Mouse (Mus musculus): Measurements from ENCODE around the gene Usp22. TPM values are rescaled to one million over a fixed set of nuclear protein-coding genes. Genes with fewer than 3 reads are reported as not detected.
A peak's percentile ranks its signal among the peaks of the same experiment; 100 is the strongest.

Usp22 gene
- total and polyA plus RNA-seq, 3 experiments = 48.1 to 65.3 (median 54.7) TPM

DNA sequence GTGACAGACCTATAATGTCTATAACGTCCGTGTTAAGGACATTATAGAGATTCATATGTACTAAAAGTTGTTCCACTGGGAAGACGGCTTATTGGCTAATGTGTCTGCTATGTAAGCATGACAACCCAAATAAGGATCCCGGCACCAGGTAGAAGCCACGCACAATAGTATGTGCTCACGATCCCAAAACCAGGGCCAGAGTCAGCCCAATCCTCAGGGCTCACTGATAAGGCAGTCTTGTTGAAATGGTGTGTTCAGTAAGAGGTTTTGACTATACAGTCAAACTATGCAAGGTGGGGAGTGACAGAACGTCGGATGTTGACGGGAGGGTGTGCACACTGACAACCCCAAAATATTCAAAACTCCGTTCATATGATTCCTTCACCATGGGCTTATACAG is 10.0 kb downstream of the Usp22 start:
- peaks cover 12 to 24% of the 10 kb centered on the region in 2 experiments for H3K4me1 ChIP-seq (ENCODE audit: control insufficient read depth in 1 of 2, insufficient read depth in 2 of 2)
- H3K9ac ChIP-seq (ENCODE audit: insufficient read depth, low read depth) = no peak overlapping the region
- in situ Hi-C loops (cut with MboI; ENCODE audit: low pct_ligation_motif_present, low pct_unique_long_range_greater_than_20kb, low sequenced_read_pairs) (no loop called here), dilution Hi-C loops (cut with MboI; ENCODE audit: extremely low pct_ligation_motif_present, extremely low pct_unique_long_range_greater_than_20kb, low sequenced_read_pairs) (no loop called here)
- peaks cover 75 to 94% of the 10 kb centered on the region in 2 experiments for H3K36me3 ChIP-seq (replicated peaks in 1 of 2; ENCODE audit: control insufficient read depth in 1 of 2, insufficient read depth in 1 of 2, low read length in 1 of 2)
- no peaks in the 10 kb centered on the region for H3K27me3 ChIP-seq (replicated peaks)
- H3K4me3 ChIP-seq (replicated peaks in 1 of 3; ENCODE audit: low read depth in 2 of 3, low read length in 2 of 3, poor library complexity in 1 of 3) = no peak overlapping the region
- TF ChIP-seq HCFC1 (IDR thresholded peaks at IDR 0.05; ENCODE audit: low read depth, low read length) (no peak), CTCF (conservative IDR thresholded peaks at IDR 0.05 in 1 of 2, IDR thresholded peaks at IDR 0.05 in 1 of 2; ENCODE audit: low read depth in 2 of 2, low read length in 2 of 2) (no peak), BHLHE40 (IDR thresholded peaks at IDR 0.05; ENCODE audit: low read depth, low read length) (no peak), USF2 (conservative IDR thresholded peaks at IDR 0.05; ENCODE audit: low read depth, low read length) (no peak), GABPA (IDR thresholded peaks at IDR 0.05; ENCODE audit: insufficient replicate concordance, low read depth, low read length) (no peak), UBTF (IDR thresholded peaks at IDR 0.05; ENCODE audit: low read depth, low read length) (no peak), ELF1 (IDR thresholded peaks at IDR 0.05; ENCODE audit: low read depth, low read length) (no peak)
- no peak for DNase-seq (ENCODE audit: extremely low read depth)
- no peaks in the 10 kb centered on the region for H3K9me3 ChIP-seq (replicated peaks; ENCODE audit: low read length)
- no peak overlapping the region for H3K4me2 ChIP-seq (ENCODE audit: insufficient read depth, low read depth, poor library complexity, severe bottlenecking)
- peaks cover 19% of the 10 kb centered on the region for H3K79me2 ChIP-seq (replicated peaks; ENCODE audit: control insufficient read depth, extremely low read depth, insufficient read depth, poor library complexity, severe bottlenecking)
- no peak overlapping the region for H3K27ac ChIP-seq (ENCODE audit: insufficient read depth, low read depth)

DNA sequence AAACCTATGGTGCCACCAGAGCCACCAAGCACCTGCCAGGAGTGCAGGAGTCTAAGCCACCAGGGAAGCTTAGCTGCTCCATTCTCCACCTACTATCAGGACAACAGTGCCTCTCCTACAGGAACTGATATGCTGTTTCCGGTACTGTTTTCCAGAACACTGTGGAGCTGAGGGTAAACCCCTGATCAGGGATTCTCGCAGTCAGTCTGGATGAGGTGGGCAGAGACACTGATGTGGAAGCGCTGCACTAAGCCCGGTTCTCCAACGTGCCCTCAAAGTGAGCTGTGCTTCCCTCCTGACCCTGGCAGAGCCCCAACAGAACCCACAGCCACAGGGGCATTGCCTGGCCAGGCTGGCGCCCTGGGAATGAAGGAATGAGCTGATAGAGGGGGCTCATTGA is 10.5 kb downstream of the Usp22 start:
- dilution Hi-C loops (cut with MboI; ENCODE audit: extremely low pct_ligation_motif_present, extremely low pct_unique_long_range_greater_than_20kb, low sequenced_read_pairs) (no loop called here), in situ Hi-C loops (cut with MboI; ENCODE audit: low pct_ligation_motif_present, low pct_unique_long_range_greater_than_20kb, low sequenced_read_pairs) (no loop called here)
- Histone ChIP-seq H3K4me2 (ENCODE audit: insufficient read depth, low read depth, poor library complexity, severe bottlenecking) (0 out of 2 replicates have a peak overlapping the region, but pooled peaks have one; percentile 8), H3K4me1 (ENCODE audit: control insufficient read depth in 1 of 2, insufficient read depth in 2 of 2) (peaks cover 12 to 21% of the 10 kb centered on the region in 2 experiments), H3K27ac (ENCODE audit: insufficient read depth, low read depth) (peak overlapping the region; percentile 63; the same call in 1 of the 2 replicates), H3K27me3 (replicated peaks) (no peaks in the 10 kb centered on the region), H3K79me2 (replicated peaks; ENCODE audit: control insufficient read depth, extremely low read depth, insufficient read depth, poor library complexity, severe bottlenecking) (peaks cover 14% of the 10 kb centered on the region), H3K36me3 (replicated peaks in 1 of 2; ENCODE audit: control insufficient read depth in 1 of 2, insufficient read depth in 1 of 2, low read length in 1 of 2) (peaks cover 81 to 96% of the 10 kb centered on the region in 2 experiments), H3K9me3 (replicated peaks; ENCODE audit: low read length) (no peaks in the 10 kb centered on the region), H3K4me3 (replicated peaks in 1 of 3; ENCODE audit: low read depth in 2 of 3, low read length in 2 of 3, poor library complexity in 1 of 3) (peak overlapping the region in 1 of 3 experiments; percentile 10), H3K9ac (ENCODE audit: insufficient read depth, low read depth) (no peak overlapping the region)
- no peak for TF ChIP-seq MEF2A (IDR thresholded peaks at IDR 0.05; ENCODE audit: borderline replicate concordance, low read depth, low read length)
- TF ChIP-seq MAZ (IDR thresholded peaks at IDR 0.05; ENCODE audit: low read depth, low read length) = no peak
- no peak for TF ChIP-seq ZKSCAN1 (IDR thresholded peaks at IDR 0.05; ENCODE audit: borderline replicate concordance, low read depth, low read length)
- no peak for DNase-seq (ENCODE audit: extremely low read depth)

- H3K4me3 ChIP-seq (replicated peaks in 1 of 3; ENCODE audit: low read depth in 2 of 3, low read length in 2 of 3, poor library complexity in 1 of 3) = no peak overlapping the region
- no peak overlapping the region for H3K4me2 ChIP-seq (ENCODE audit: insufficient read depth, low read depth, poor library complexity, severe bottlenecking)
- H3K27me3 ChIP-seq (replicated peaks) = no peaks in the 10 kb centered on the region
- in situ Hi-C loops (cut with MboI; ENCODE audit: low pct_ligation_motif_present, low pct_unique_long_range_greater_than_20kb, low sequenced_read_pairs) = no loop called here
- H3K27ac ChIP-seq (ENCODE audit: insufficient read depth, low read depth) = no peak overlapping the region
- TF ChIP-seq PAX5 (IDR thresholded peaks at IDR 0.05; ENCODE audit: low read length) (no peak), ZC3H11A (IDR thresholded peaks at IDR 0.05; ENCODE audit: low read depth, low read length) (no peak), UBTF (IDR thresholded peaks at IDR 0.05; ENCODE audit: low read depth, low read length) (no peak), RCOR1 (conservative IDR thresholded peaks at IDR 0.05; ENCODE audit: low read depth, low read length) (no peak), USF1 (IDR thresholded peaks at IDR 0.05; ENCODE audit: low read depth, low read length) (no peak), JUN (IDR thresholded peaks at IDR 0.05; ENCODE audit: insufficient read depth, low read depth, low read length) (no peak), CTCF (conservative IDR thresholded peaks at IDR 0.05 in 1 of 2, IDR thresholded peaks at IDR 0.05 in 1 of 2; ENCODE audit: low read depth in 2 of 2, low read length in 2 of 2) (no peak), ZMIZ1 (IDR thresholded peaks at IDR 0.05; ENCODE audit: low read depth, low read length) (no peak), NELFE (IDR thresholded peaks at IDR 0.05; ENCODE audit: low read depth, low read length) (no peak), HCFC1 (IDR thresholded peaks at IDR 0.05; ENCODE audit: low read depth, low read length) (no peak), KAT2A (IDR thresholded peaks at IDR 0.05; ENCODE audit: insufficient replicate concordance, low read length) (no peak), TCF12 (IDR thresholded peaks at IDR 0.05; ENCODE audit: low read depth, low read length) (no peak), CHD2 (IDR thresholded peaks at IDR 0.05; ENCODE audit: low read length) (no peak), MAFK (IDR thresholded peaks at IDR 0.05; ENCODE audit: insufficient replicate concordance, low read length) (no peak), E2F4 (IDR thresholded peaks at IDR 0.05; ENCODE audit: insufficient replicate concordance, low read depth, low read length) (no peak)
- H3K4me1 ChIP-seq (ENCODE audit: control insufficient read depth in 1 of 2, insufficient read depth in 2 of 2) = peaks cover 12 to 18% of the 10 kb centered on the region in 2 experiments
- H3K79me2 ChIP-seq (replicated peaks; ENCODE audit: control insufficient read depth, extremely low read depth, insufficient read depth, poor library complexity, severe bottlenecking) = peaks cover 6% of the 10 kb centered on the region
- peaks cover 90 to 100% of the 10 kb centered on the region in 2 experiments for H3K36me3 ChIP-seq (replicated peaks in 1 of 2; ENCODE audit: control insufficient read depth in 1 of 2, insufficient read depth in 1 of 2, low read length in 1 of 2)
- no peaks in the 10 kb centered on the region for H3K9me3 ChIP-seq (replicated peaks; ENCODE audit: low read length)
- DNase-seq (ENCODE audit: extremely low read depth) = no peak
- dilution Hi-C loops (cut with MboI; ENCODE audit: extremely low pct_ligation_motif_present, extremely low pct_unique_long_range_greater_than_20kb, low sequenced_read_pairs) = no loop called here
- H3K9ac ChIP-seq (ENCODE audit: insufficient read depth, low read depth) = no peak overlapping the region
Measured at GRCm38 (mm10) chr11:61163341-61163740, 11.5 kb downstream of the Usp22 start.

All from CH12.LX (cell line).